Mouse (Mus musculus): ENCODE data around the gene Crip1. TPM values are rescaled to one million over a fixed set of nuclear protein-coding genes. Genes with fewer than 3 reads are reported as not detected.

Crip1 gene
- polyA plus RNA-seq, 1 experiment from 2014 or later, result 313 TPM

DNA sequence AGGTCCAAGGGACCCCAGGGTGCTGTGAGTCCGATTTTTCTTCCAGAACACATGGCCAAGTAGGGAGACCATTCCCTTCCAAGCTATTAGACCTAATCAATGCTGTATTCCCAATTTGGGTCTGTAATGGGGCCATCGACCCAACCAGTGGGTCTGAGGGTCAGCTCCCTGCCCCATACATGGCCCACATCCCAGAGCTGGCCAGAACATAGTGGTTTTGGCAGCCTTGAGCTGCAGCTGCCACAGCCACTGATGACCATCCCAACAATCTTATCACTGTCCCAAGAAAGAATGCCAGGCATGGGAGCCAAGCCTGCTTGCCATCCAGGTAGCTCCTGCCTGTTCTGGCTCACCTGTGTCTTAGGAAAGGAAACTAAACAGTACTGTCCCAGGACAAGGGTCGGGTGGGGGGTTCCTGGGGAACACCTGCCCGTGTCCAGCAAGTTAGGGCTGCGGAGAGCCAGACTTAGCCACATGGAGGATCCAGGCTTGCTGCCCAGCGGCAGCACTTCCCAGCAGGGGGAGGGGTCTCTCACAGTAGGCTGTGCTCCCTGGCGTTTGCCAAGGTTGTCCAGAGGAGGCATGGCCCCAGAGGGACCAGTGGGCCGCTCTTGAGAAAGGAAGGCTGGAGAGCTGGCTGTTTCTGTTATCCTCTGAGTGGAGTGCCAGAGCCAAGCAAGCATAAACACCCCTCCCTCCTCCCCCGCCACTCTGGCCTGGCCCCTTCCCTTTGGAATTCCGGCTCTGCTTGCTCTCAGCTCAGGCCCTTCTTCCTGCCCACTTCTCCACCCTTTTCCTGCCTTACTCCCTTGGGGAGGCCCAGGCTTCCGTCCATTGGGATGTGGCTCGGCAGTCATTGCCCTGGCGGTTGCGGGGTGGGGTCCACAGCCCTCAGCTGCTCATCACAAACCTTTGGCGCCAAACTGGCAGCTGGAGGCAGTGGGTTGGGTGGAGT, 3.8 kb upstream of the Crip1 start:
- 14% methylated on average over 15 of the region's 15 CpGs for WGBS
- H3K9me3 ChIP-seq, result no peaks in the 10 kb centered on the region
- H3K4me2 ChIP-seq, result peak overlapping the region; percentile 95
- H3K4me1 ChIP-seq, result peaks cover 56% of the 10 kb centered on the region
- peak; percentile 18 for ATAC-seq (ENCODE audit: insufficient read depth, low FRiP score, low read depth)
- peaks cover 11% of the 10 kb centered on the region for H3K36me3 ChIP-seq
- H3K27me3 ChIP-seq (replicated peaks), result peaks cover 11% of the 10 kb centered on the region
- no peak overlapping the region for H3K9ac ChIP-seq
- H3K4me3 ChIP-seq (replicated peaks), result peak overlapping the region; percentile 58
- peak overlapping the region; percentile 72 for H3K27ac ChIP-seq

DNA sequence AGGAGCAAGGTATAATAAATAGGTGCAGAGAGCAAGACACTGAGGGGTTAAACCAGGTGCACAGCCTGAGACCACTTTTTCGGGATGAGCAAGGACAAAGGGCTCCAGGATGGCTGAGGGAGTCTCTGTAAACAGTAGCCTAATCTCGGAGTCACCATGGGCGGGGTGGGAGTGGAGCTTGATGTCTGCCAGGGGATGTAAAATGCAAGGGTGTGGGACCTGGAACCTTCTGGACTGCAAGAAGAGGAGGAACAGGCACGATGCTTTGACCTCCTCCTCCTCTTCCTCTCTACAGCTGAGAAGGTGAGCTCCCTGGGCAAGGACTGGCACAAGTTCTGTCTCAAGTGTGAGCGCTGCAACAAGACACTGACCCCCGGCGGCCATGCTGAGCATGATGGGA, 3.0 kb upstream of the Crip1 start:
- 49% methylated on average over 7 of the region's 7 CpGs for WGBS
- H3K9ac ChIP-seq, result no peak overlapping the region
- no peak for ATAC-seq (ENCODE audit: insufficient read depth, low FRiP score, low read depth)
- peaks cover 3% of the 10 kb centered on the region; the same call in 1 of the 2 replicates for H3K36me3 ChIP-seq
- H3K9me3 ChIP-seq, result no peaks in the 10 kb centered on the region
- peak overlapping the region; percentile 95 for H3K4me2 ChIP-seq
- peaks cover 11% of the 10 kb centered on the region for H3K27me3 ChIP-seq (replicated peaks)
- peaks cover 56% of the 10 kb centered on the region for H3K4me1 ChIP-seq
- peak overlapping the region; percentile 58; the same call in 1 of the 2 replicates for H3K4me3 ChIP-seq (replicated peaks)
- peak overlapping the region; percentile 72 for H3K27ac ChIP-seq

DNA sequence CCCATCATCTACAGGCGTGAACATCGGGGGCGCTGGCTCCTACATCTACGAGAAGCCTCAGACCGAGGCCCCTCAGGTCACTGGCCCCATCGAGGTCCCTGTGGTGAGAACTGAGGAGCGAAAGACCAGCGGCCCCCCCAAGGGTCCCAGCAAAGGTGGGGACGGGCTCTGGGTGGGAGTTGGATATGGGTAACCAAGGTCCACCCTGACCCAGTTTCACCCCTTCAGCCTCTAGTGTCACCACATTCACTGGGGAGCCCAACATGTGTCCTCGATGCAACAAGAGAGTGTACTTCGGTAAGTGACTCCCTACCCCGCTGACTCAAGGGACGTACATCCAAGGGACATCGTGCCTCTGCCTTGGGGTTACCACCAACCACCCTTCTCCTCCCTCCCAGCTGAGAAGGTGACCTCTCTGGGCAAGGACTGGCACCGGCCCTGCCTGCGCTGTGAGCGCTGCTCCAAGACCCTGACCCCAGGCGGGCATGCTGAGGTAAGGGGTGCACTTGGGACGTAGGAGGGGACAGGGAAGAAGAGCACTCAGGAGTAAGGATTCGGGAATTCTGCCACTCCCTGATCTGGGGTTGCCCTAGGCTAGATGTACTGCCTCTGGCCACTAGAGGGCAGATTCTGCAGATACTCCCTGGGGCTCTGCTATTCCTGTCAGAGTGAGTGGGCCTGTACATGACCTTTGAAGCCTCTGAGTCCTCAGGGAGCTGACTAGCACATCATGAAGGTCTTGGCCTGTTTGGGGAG, 1.9 kb upstream of the Crip1 start:
- WGBS, result 80% methylated on average over 20 of the region's 20 CpGs
- Histone ChIP-seq H3K27ac (no peak overlapping the region), H3K4me2 (no peak overlapping the region), H3K36me3 (no peaks in the 10 kb centered on the region), H3K27me3 (replicated peaks) (peaks cover 11% of the 10 kb centered on the region), H3K4me1 (peaks cover 51% of the 10 kb centered on the region), H3K9me3 (no peaks in the 10 kb centered on the region), H3K4me3 (replicated peaks) (no peak overlapping the region), H3K9ac (no peak overlapping the region)
- ATAC-seq (ENCODE audit: insufficient read depth, low FRiP score, low read depth), result no peak

DNA sequence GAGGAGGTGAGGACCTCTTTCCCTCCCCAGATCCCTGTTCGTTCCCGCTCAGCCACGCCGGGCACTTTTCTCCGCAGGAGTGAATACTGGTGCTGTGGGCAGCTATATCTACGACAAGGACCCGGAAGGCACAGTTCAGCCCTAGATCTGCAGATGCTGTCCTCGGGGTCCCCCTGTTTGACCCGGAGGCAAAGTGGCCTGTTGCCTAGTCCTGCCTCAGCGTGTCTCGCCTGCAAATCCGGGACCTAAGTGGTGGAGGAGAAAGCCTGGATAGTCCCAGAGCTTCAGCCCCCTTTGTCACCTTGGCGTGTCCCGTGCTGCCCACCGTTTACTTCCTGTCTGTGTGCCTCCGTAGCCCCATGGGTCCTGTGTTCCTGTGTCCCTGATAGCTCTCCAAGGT, 1.2 kb upstream of the Crip1 start:
- no peak for ATAC-seq (ENCODE audit: insufficient read depth, low FRiP score, low read depth)
- Histone ChIP-seq H3K27me3 (replicated peaks) (peaks cover 11% of the 10 kb centered on the region), H3K9me3 (no peaks in the 10 kb centered on the region), H3K27ac (no peak overlapping the region), H3K36me3 (no peaks in the 10 kb centered on the region), H3K9ac (no peak overlapping the region), H3K4me1 (peaks cover 44% of the 10 kb centered on the region), H3K4me3 (replicated peaks) (no peak overlapping the region), H3K4me2 (no peak overlapping the region)
- 91% methylated on average over 16 of the region's 16 CpGs for WGBS

DNA sequence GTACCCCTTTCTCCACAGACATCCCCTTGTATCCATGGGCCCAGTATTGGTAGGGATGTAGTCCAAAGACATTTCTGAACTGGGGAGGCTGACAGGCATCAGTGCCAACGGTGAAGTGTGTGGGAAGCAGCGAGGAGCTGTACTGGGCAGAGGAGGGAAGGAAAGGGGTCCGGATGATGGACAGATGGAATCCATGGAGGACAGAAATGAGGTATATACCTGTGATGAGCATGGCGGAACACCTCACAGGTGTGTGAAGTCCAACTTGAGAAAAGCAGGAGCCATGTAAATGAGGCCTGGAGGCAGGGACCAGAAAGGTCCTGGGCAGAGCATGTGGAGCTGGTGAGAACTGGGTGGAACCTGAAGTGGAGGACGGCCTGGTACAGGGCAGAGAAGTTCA, 525 bp upstream of the Crip1 start:
- H3K4me2 ChIP-seq, result no peak overlapping the region
- H3K36me3 ChIP-seq, result no peaks in the 10 kb centered on the region
- H3K9me3 ChIP-seq, result no peaks in the 10 kb centered on the region
- no peak for ATAC-seq (ENCODE audit: insufficient read depth, low FRiP score, low read depth)
- no peak overlapping the region for H3K27ac ChIP-seq
- 92% methylated on average over 5 of the region's 5 CpGs for WGBS
- H3K9ac ChIP-seq, result no peak overlapping the region
- peaks cover 37% of the 10 kb centered on the region for H3K4me1 ChIP-seq
- H3K27me3 ChIP-seq (replicated peaks), result peaks cover 10% of the 10 kb centered on the region
- no peak overlapping the region for H3K4me3 ChIP-seq (replicated peaks)

DNA sequence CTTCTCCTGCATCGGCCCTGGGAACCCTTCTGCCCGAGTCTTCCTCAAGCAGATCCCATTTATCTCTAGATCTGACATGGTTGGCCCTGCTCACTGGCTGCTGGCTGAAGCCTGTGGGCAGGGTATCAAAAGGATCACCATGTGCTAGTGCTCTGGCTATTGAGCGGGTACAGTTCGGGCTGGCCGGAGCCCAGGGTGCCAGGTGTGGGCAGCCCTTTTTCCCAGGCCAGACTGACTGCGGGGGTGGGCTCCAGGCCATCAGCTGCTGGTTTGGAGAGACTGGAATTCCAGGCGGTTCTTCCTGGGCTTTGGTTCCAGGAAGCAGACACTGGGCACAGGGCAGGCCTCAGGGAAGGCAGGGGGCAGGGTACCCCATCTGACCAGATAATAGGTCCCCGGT, 1.4 kb downstream of the Crip1 start:
- no peak overlapping the region for H3K27ac ChIP-seq
- no peak for ATAC-seq (ENCODE audit: insufficient read depth, low FRiP score, low read depth)
- 73% methylated on average over 8 of the region's 8 CpGs for WGBS
- peaks cover 8% of the 10 kb centered on the region; the same call in 1 of the 2 replicates for H3K27me3 ChIP-seq (replicated peaks)
- no peaks in the 10 kb centered on the region for H3K36me3 ChIP-seq
- no peaks in the 10 kb centered on the region for H3K9me3 ChIP-seq
- H3K4me2 ChIP-seq, result no peak overlapping the region
- peaks cover 32% of the 10 kb centered on the region for H3K4me1 ChIP-seq
- H3K4me3 ChIP-seq (replicated peaks), result no peak overlapping the region
- no peak overlapping the region for H3K9ac ChIP-seq

DNA sequence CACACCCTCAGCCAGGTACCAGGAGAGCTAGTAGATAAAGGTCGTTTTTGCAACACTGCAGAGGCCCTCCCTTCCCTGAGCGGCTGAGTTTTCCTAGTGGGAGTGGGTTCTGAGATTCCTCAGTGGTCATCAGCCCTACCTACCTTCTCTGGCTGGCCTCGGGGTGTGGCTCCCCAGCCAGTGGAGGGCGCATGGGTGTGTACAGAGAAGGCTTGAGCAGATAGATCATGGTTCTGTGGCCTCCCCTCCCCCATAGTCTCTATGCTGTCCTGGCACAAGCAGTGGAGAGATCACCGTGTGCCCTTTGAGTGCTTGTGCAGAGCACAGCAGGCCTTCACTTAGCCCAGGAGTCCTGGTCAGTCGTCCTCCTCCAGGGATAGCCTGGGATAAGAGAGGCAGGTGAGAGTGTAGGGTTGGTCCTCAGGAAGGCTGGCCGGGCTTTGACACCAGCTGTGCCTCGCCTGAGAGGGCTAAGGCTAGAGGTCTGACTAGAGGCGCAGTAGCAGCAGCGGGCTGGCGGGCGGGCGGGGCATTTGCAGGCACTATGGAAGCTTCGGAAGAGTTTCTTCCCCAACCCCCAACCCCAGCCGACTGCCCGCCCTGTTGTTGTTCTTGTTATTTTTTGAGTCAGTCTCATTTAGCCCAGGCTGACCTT, 2.4 kb downstream of the Crip1 start:
- Histone ChIP-seq H3K27ac (no peak overlapping the region), H3K36me3 (no peaks in the 10 kb centered on the region), H3K9me3 (no peaks in the 10 kb centered on the region), H3K27me3 (replicated peaks) (peaks cover 11% of the 10 kb centered on the region; the same call in 1 of the 2 replicates), H3K9ac (no peak overlapping the region), H3K4me3 (replicated peaks) (no peak overlapping the region), H3K4me1 (peaks cover 23% of the 10 kb centered on the region), H3K4me2 (no peak overlapping the region)
- WGBS, result 44% methylated on average over 16 of the region's 16 CpGs
- ATAC-seq (ENCODE audit: insufficient read depth, low FRiP score, low read depth), result no peak

DNA sequence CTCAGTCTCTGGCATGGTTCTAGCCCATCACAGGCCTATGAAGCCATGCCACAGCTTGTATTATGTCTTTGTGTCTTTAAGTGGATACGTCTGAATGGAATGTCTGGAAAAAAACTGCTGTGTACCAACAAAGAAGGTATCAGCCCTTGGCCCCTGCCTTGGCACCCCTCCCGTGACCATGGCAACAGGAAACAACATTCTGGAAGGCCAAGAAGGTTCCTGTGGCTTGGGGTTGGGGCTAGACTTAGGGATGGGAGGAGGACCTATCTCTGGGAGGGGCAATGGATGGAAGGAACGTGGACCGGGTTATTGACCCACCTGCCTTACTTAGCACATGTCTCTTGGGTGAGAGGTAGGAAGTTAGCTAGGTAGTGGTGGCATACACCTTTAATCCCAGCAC, 3.2 kb downstream of the Crip1 start:
- H3K27ac ChIP-seq, result no peak overlapping the region
- peaks cover 11% of the 10 kb centered on the region; the same call in 1 of the 2 replicates for H3K27me3 ChIP-seq (replicated peaks)
- H3K4me2 ChIP-seq, result no peak overlapping the region
- 69% methylated on average over 4 of the region's 4 CpGs for WGBS
- peaks cover 23% of the 10 kb centered on the region for H3K4me1 ChIP-seq
- no peaks in the 10 kb centered on the region for H3K36me3 ChIP-seq
- no peak for ATAC-seq (ENCODE audit: insufficient read depth, low FRiP score, low read depth)
- no peak overlapping the region for H3K4me3 ChIP-seq (replicated peaks)
- no peaks in the 10 kb centered on the region for H3K9me3 ChIP-seq
- no peak overlapping the region for H3K9ac ChIP-seq

DNA sequence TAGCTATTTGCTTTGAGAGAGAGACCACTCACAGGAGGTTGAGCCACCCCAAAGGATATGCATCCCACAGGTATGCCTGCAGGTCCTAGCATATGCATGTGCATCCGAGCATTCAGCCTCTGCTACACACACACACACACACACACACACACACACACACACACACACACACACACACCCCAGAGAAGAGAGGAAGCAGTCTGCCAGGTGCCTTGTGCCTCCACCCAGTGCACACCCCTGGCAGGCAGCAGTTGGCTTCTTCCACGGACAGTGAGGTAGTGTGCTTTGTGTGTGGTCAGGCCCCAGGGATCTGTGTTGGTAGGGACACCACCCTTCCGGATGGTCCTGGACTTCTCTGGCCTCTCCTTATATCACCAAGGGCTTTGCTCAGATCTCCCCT, 3.8 kb downstream of the Crip1 start:
- 71% methylated on average over 3 of the region's 3 CpGs for WGBS
- Histone ChIP-seq H3K4me2 (no peak overlapping the region), H3K36me3 (no peaks in the 10 kb centered on the region), H3K4me1 (peaks cover 26% of the 10 kb centered on the region), H3K27ac (no peak overlapping the region), H3K9me3 (no peaks in the 10 kb centered on the region), H3K27me3 (replicated peaks) (peaks cover 11% of the 10 kb centered on the region; the same call in 1 of the 2 replicates), H3K9ac (no peak overlapping the region), H3K4me3 (replicated peaks) (no peak overlapping the region)
- ATAC-seq (ENCODE audit: insufficient read depth, low FRiP score, low read depth), result no peak

DNA sequence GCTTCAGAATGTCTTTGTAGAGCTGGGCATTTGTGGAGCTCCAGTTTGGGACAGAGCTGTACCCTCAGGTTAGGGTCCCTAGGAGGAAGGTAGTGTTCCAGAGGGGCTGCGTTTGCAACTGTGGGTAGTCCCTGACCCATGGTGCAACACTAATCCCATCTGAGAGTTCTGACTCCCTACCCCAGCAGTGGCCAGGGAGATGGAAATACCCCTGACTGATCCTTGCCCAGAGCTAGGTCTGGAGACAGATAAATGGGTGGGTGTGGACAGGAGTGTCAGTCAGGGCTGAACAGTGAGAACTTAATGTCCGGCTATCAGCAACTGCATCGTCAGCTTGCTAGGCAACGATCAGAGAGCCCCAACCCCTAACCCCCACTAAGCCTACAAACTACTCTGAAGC, 4.5 kb downstream of the Crip1 start:
- H3K4me3 ChIP-seq (replicated peaks), result no peak overlapping the region
- 70% methylated on average over 4 of the region's 4 CpGs for WGBS
- H3K9me3 ChIP-seq, result no peaks in the 10 kb centered on the region
- no peak overlapping the region for H3K9ac ChIP-seq
- no peak overlapping the region for H3K27ac ChIP-seq
- H3K4me1 ChIP-seq, result peaks cover 33% of the 10 kb centered on the region
- no peak for ATAC-seq (ENCODE audit: insufficient read depth, low FRiP score, low read depth)
- no peaks in the 10 kb centered on the region for H3K36me3 ChIP-seq
- H3K4me2 ChIP-seq, result no peak overlapping the region
- H3K27me3 ChIP-seq (replicated peaks), result peaks cover 11% of the 10 kb centered on the region; the same call in 1 of the 2 replicates

DNA sequence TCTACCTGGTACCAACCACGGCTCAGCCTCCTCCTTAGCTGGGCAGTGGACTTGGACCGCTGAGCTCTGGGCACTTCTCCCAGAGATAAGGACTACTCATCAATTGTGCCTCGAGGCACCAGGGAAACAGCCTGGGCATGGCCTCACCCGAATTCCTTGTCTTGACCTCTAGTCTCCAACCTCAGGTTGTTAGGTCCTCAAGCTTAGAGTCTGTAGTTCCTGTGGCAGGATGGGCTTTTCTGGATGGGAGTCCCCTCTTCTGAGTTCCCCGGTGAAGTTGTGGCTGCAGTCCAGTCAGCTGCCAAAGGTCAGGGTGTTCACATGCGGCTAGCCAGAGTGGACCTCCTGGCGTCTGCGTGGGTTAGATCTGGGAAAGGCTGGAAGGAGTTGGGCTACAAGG, 4.9 kb downstream of the Crip1 start:
- Histone ChIP-seq H3K4me2 (peak overlapping the region; percentile 88; the same call in 1 of the 2 replicates), H3K27ac (no peak overlapping the region), H3K4me3 (replicated peaks) (no peak overlapping the region), H3K4me1 (peaks cover 34% of the 10 kb centered on the region), H3K9ac (no peak overlapping the region), H3K36me3 (no peaks in the 10 kb centered on the region), H3K9me3 (no peaks in the 10 kb centered on the region), H3K27me3 (replicated peaks) (peaks cover 11% of the 10 kb centered on the region; the same call in 1 of the 2 replicates)
- ATAC-seq (ENCODE audit: insufficient read depth, low FRiP score, low read depth), result no peak
- WGBS, result 61% methylated on average over 8 of the region's 8 CpGs
